Mouse (Mus musculus) forebrain, embryonic 10.5 days (tissue): ENCODE data around the gene Kif16b. TPM values are rescaled to one million over a fixed set of nuclear protein-coding genes. Genes with fewer than 3 reads are reported as not detected.

Experiments
- DNase-seq: peaks from one replicate; pipeline ENCODE4 v3.0.0-alpha.2; 2017; ENCODE audit warnings: low spot score; ENCODE audit errors: extremely low spot score
- H3K27ac ChIP-seq: fragments of 300-500 bp; sonication (generic); 2 replicates; pipeline ENCODE4 v1.5.1; 2016; ENCODE audit warnings: mild to moderate bottlenecking
- H3K27me3 ChIP-seq: fragments of 300-500 bp; sonication (generic); 2 replicates; pipeline ENCODE4 v1.6.1; 2016; ENCODE audit warnings: mild to moderate bottlenecking; ENCODE audit not compliant: poor library complexity, severe bottlenecking
- H3K36me3 ChIP-seq: fragments of 300-500 bp; sonication (generic); replicated peaks from 2 replicates; pipeline ENCODE4 v1.6.1; 2016; ENCODE audit warnings: mild to moderate bottlenecking, moderate library complexity
- H3K4me1 ChIP-seq: fragments of 300-500 bp; sonication (generic); 2 replicates; pipeline ENCODE4 v1.6.1; 2016
- H3K4me3 ChIP-seq: fragments of 300-500 bp; sonication (generic); 2 replicates; pipeline ENCODE4 v1.5.1; 2016; ENCODE audit warnings: mild to moderate bottlenecking, moderate library complexity
- H3K9me3 ChIP-seq: fragments of 300-500 bp; sonication (generic); 2 replicates; pipeline ENCODE4 v1.6.1; 2016; ENCODE audit warnings: mild to moderate bottlenecking, moderate library complexity
- WGBS: fragments of 180-500 bp; shearing (Covaris S2); methylation state at CpG from one replicate; pipeline ENCODE4 v1.1.7; 2016; 5-methylcytosine and 5-hydroxymethylcytosine counted together
- polyA plus RNA-seq: library from polyadenylated mRNA; unstranded; fragments of >200 nt; fragmentation: Nextera tagmentation; extraction: Ambion mirVana; gene quantifications from 2 replicates; pipeline ENCODE4 v1.2.1, GENCODE M21; 2016

Gene Kif16b
- polyA plus RNA-seq, 1 experiment from 2014 or later: 8.5 TPM

- WGBS: 73% methylated on average over 1 of the region's 1 CpGs
- Histone ChIP-seq H3K27me3 (no peaks in the 10 kb centered on the region), H3K36me3 (peaks cover 10% of the 10 kb centered on the region), H3K4me1 (no peaks in the 10 kb centered on the region), H3K27ac (no peak overlapping the region), H3K4me3 (no peak overlapping the region), H3K9me3 (no peaks in the 10 kb centered on the region)
- no peak for DNase-seq
These were observed 186.0 kb downstream of the Kif16b start for GRCm38 (mm10) chr2:142715186-142715911.

- no peaks in the 10 kb centered on the region for H3K9me3 ChIP-seq
- no peak for DNase-seq
- no peak overlapping the region for H3K27ac ChIP-seq
- H3K27me3 ChIP-seq: no peaks in the 10 kb centered on the region
- H3K36me3 ChIP-seq: peaks cover 10% of the 10 kb centered on the region
- H3K4me1 ChIP-seq: no peaks in the 10 kb centered on the region
- no peak overlapping the region for H3K4me3 ChIP-seq
- WGBS: 90% methylated on average over 11 of the region's 11 CpGs
These were observed 188.6 kb downstream of the Kif16b start for GRCm38 (mm10) chr2:142712727-142713126.

- H3K9me3 ChIP-seq: no peaks in the 10 kb centered on the region
- H3K27ac ChIP-seq: no peak overlapping the region
- no peaks in the 10 kb centered on the region for H3K4me1 ChIP-seq
- H3K36me3 ChIP-seq: peaks cover 10% of the 10 kb centered on the region
- DNase-seq: no peak
- 87% methylated on average over 3 of the region's 3 CpGs for WGBS
- no peaks in the 10 kb centered on the region for H3K27me3 ChIP-seq
- H3K4me3 ChIP-seq: no peak overlapping the region
These were observed 192.0 kb downstream of the Kif16b start for GRCm38 (mm10) chr2:142709326-142709725.

DNA sequence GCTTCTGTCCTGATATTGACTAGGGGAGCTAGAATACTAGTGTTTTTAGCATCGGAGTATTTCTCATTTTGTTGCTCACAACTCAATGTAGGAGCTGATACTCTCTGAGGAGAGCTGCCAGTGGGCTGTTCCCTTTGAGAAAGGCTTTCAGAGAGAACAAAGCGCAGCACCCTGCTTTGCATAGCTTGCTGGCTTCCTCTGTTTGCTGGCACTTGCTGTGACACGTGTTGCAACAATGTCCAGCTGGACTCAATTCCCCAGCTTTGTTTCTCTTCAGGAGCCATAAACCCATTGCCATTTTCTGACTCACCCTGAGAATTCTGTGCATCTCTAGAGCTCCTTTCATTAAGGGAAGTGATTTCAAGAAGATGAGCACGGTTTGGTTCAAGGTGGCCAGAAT is 200.6 kb downstream of the Kif16b start:
- Histone ChIP-seq H3K4me1 (peaks cover 7% of the 10 kb centered on the region), H3K9me3 (no peaks in the 10 kb centered on the region), H3K27ac (no peak overlapping the region), H3K36me3 (peaks cover 6% of the 10 kb centered on the region; the same call in 1 of the 2 replicates), H3K27me3 (no peaks in the 10 kb centered on the region), H3K4me3 (no peak overlapping the region)
- WGBS: 68% methylated on average over 4 of the region's 4 CpGs
- no peak for DNase-seq

GRCm38 (mm10) chr2:142698650-142699049 is 202.7 kb downstream of the Kif16b start:
- peaks cover 6% of the 10 kb centered on the region; the same call in 1 of the 2 replicates for H3K36me3 ChIP-seq
- 91% methylated on average over 3 of the region's 3 CpGs for WGBS
- H3K4me1 ChIP-seq: peaks cover 12% of the 10 kb centered on the region
- no peak overlapping the region for H3K4me3 ChIP-seq
- no peaks in the 10 kb centered on the region for H3K9me3 ChIP-seq
- H3K27ac ChIP-seq: no peak overlapping the region
- no peak for DNase-seq
- no peaks in the 10 kb centered on the region for H3K27me3 ChIP-seq

GRCm38 (mm10) chr2:142694936-142695331 is 206.4 kb downstream of the Kif16b start:
- H3K27me3 ChIP-seq: no peaks in the 10 kb centered on the region
- H3K36me3 ChIP-seq: 0 out of 2 replicates have a peak, but pooled peaks cover 2% of the 10 kb centered on the region
- H3K9me3 ChIP-seq: no peaks in the 10 kb centered on the region
- no peak for DNase-seq
- peaks cover 5% of the 10 kb centered on the region; the same call in 1 of the 2 replicates for H3K4me1 ChIP-seq
- 96% methylated on average over 1 of the region's 1 CpGs for WGBS
- no peak overlapping the region for H3K4me3 ChIP-seq
- no peak overlapping the region for H3K27ac ChIP-seq

DNA sequence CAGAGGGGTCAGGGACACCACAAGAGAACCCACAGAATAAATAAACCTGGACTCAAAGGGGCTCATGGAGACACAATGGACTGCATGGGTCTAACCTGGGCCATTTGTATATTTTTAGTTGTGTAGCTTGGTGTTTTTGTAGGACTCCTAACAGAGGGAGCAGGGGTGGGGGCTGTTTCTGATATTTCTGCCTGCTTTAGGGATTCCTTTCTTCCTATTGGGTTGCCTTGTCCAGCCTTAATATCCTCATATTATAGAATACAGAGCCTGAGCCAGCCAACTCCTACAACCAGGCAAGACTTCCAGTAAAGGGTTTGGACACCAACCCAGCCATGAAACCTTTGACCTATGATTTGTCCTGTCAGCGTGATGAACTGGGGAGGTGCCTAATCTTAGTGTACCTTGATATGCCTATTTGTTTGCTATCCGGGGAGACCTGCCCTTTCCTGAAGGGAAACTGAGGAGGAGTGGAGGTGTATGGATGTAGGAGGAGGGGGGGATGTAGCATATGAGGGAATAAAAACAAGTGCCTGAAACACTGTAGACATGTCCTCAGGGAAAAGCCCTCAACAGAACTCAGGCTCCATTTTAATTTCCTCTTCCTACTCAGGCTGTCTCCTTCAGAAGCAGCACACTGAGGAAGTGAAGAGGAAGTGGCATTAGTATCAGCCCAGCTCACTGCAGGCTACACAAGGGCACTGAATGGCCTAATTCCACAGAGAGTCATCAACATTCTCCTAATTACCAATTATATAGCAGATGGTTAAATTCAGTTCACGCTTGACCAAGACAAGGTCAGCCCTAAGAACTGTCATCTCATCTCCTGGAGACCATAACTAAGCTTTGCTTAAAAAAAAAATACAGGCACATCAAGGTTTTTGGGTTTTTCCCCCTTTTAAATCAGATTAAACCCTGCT is 207.1 kb downstream of the Kif16b start:
- no peak overlapping the region for H3K27ac ChIP-seq
- WGBS: 87% methylated on average over 3 of the region's 3 CpGs
- no peaks in the 10 kb centered on the region for H3K36me3 ChIP-seq
- no peak overlapping the region for H3K4me3 ChIP-seq
- no peak for DNase-seq
- H3K4me1 ChIP-seq: peaks cover 5% of the 10 kb centered on the region; the same call in 1 of the 2 replicates
- no peaks in the 10 kb centered on the region for H3K27me3 ChIP-seq
- no peaks in the 10 kb centered on the region for H3K9me3 ChIP-seq

- H3K27me3 ChIP-seq: no peaks in the 10 kb centered on the region
- H3K4me1 ChIP-seq: peaks cover 5% of the 10 kb centered on the region; the same call in 1 of the 2 replicates
- 100% methylated on average over 1 of the region's 1 CpGs for WGBS
- H3K27ac ChIP-seq: no peak overlapping the region
- no peak for DNase-seq
- H3K4me3 ChIP-seq: no peak overlapping the region
- no peaks in the 10 kb centered on the region for H3K36me3 ChIP-seq
- no peaks in the 10 kb centered on the region for H3K9me3 ChIP-seq
These were observed 207.9 kb downstream of the Kif16b start for GRCm38 (mm10) chr2:142693461-142693860.

DNA sequence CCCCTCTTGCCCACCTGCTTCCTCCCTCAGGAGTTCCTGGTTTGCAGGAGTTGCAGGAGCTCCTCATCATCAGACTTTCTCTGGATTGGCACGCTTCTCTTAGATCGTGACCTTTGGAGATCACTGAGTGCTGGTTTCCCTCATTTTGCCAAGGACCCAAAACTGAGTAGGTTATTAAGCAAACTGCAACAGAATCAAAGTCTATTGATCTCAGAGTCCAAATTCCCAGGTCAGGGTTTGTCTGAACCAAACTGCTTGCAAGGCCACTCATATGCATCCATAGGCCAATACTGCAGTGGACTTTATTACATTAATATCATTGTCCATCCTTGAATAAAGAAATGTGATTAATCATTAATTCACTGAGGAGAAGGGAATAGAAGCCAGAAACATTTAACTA is 211.8 kb downstream of the Kif16b start:
- Histone ChIP-seq H3K4me3 (no peak overlapping the region), H3K27me3 (no peaks in the 10 kb centered on the region), H3K9me3 (no peaks in the 10 kb centered on the region), H3K4me1 (peaks cover 3% of the 10 kb centered on the region; the same call in 1 of the 2 replicates), H3K27ac (no peak overlapping the region), H3K36me3 (no peaks in the 10 kb centered on the region)
- 89% methylated on average over 2 of the region's 2 CpGs for WGBS
- DNase-seq: no peak

GRCm38 (mm10) chr2:142687936-142688514 is 213.3 kb downstream of the Kif16b start:
- no peak overlapping the region for H3K27ac ChIP-seq
- no peaks in the 10 kb centered on the region for H3K9me3 ChIP-seq
- no peaks in the 10 kb centered on the region for H3K4me1 ChIP-seq
- no peak overlapping the region for H3K4me3 ChIP-seq
- H3K36me3 ChIP-seq: no peaks in the 10 kb centered on the region
- WGBS: 88% methylated on average over 4 of the region's 4 CpGs
- H3K27me3 ChIP-seq: no peaks in the 10 kb centered on the region
- no peak for DNase-seq

DNA sequence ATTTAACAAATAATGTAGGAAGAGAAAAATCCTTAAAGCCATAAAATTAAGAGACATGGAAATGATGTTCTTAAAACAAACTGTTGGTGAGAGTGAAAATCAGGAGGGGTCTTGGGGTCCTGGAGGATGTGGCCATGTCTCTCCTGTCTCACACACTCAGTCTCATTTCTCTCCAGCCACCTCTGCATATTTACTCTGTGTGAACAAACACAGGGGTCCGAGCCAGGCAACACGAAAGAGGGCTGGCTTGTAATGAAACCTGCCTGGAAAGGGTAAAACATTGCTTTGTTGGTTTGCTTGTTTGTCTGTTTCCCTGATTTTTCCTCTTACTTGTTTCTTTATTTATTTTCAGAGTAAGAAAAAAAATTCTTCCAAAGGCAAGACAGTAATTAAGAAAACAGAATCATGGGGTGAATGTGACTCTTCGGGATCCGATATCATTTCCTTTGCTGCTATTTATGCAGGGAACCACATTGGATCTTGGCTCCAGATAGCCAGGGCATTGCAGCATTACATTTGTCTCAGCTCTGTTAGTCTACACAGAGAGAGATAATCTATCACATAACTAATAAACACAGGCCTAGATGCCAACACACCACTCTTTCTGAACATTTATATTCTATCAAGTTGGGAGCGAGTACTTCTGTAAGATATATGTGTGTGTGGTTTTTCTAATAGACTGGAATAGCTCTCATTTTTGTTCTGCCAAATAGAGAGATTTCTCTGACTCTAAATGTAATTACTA is 218.2 kb downstream of the Kif16b start:
- H3K4me3 ChIP-seq: no peak overlapping the region
- DNase-seq: no peak
- no peak overlapping the region for H3K27ac ChIP-seq
- 94% methylated on average over 5 of the region's 5 CpGs for WGBS
- no peaks in the 10 kb centered on the region for H3K9me3 ChIP-seq
- no peaks in the 10 kb centered on the region for H3K27me3 ChIP-seq
- H3K4me1 ChIP-seq: no peaks in the 10 kb centered on the region
- H3K36me3 ChIP-seq: no peaks in the 10 kb centered on the region

GRCm38 (mm10) chr2:142668426-142668825 is 232.9 kb downstream of the Kif16b start:
- no peak for DNase-seq
- 92% methylated on average over 3 of the region's 3 CpGs for WGBS
- H3K4me3 ChIP-seq: no peak overlapping the region

More at GRCm38 (mm10) chr2:142668426-142668825, 232.9 kb downstream of the Kif16b start:
- no peaks in the 10 kb centered on the region for H3K27me3 ChIP-seq
- H3K36me3 ChIP-seq: no peaks in the 10 kb centered on the region
- no peaks in the 10 kb centered on the region for H3K4me1 ChIP-seq
- no peaks in the 10 kb centered on the region for H3K9me3 ChIP-seq
- H3K27ac ChIP-seq: no peak overlapping the region
